11 mouse cellular contexts compared by ENCODE assay signal in the genomic region with DNA sequence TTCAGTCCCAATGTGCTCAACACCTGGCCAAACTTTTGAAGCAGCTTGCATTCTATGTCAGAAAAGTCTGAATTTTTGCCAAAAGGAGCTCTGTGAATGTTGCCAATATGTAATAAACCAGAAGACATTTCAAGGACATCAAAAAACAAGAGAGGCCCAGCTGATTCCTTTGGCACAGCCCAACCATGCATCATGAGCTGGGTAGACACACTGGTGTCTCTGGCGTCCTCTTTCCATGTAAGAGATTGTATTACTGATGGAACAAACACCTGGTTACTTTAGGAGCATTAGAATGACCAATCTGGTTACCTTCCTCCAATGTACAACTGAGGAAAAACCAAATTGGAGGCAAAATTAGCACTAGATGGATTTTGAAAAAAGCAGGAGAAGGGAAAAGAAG. TPM values are rescaled to one million over a fixed set of nuclear protein-coding genes. Genes with fewer than 3 reads are reported as not detected.
DNase-seq lines count a peak whose midpoint lies in the region; ATAC-seq and TF ChIP-seq lines count a peak whose summit lies in the region.
"Had no signal": no experiment of that assay in that cellular context is flagged by ENCODE, and none has a peak within 500 bp of the region (broad histone marks: within the 10 kb centered on the region; RNA-seq: fewer than 3 reads in every experiment).

No protein-coding gene starts in this region.

- ATAC-seq in hindbrain, embryonic 14.5 days (ENCODE audit: low FRiP score): no peak
- no peak for ATAC-seq in midbrain, embryonic 11.5 days (ENCODE audit: low FRiP score)
- ATAC-seq in CD4-positive, CD25-positive, alpha-beta regulatory T cell, adult 4 months: no peak
- no peak for ATAC-seq in erythroblast, adult 5-6 weeks (replicated peaks; ENCODE audit: low FRiP score, poor library complexity, severe bottlenecking)

- DNase-seq in NIH3T3 (ENCODE audit: low read depth): peak; percentile 20
- no peak for DNase-seq in embryonic facial prominence, embryonic 10.5 days (ENCODE audit: low spot score)
- no peak for DNase-seq in hindbrain, embryonic 14.5 days (ENCODE audit: low spot score)
- DNase-seq in midbrain, embryonic 11.5 days (ENCODE audit: low spot score, missing footprints): no peak
- DNase-seq in gastrocnemius, adult 8-10 months (ENCODE audit: low spot score in 2 of 2): no peak
- no peak for DNase-seq in lung, adult 2 months
- DNase-seq: heart, postnatal 36 days; thymus, postnatal 25 days had no signal

- no peak for TF ChIP-seq POLR2A in lung, adult 2 months (IDR thresholded peaks at IDR 0.05; ENCODE audit: borderline replicate concordance, extremely low read depth, low read depth, low read length)

- peak overlapping the region; percentile 57; the same call in 1 of the 2 replicates for H3K9ac ChIP-seq in hindbrain, embryonic 14.5 days
- H3K9ac ChIP-seq in midbrain, embryonic 11.5 days (ENCODE audit: low read length): peak overlapping the region; percentile 21; the same call in 1 of the 2 replicates

- no peak overlapping the region for H3K27ac ChIP-seq in embryonic facial prominence, embryonic 10.5 days (replicated peaks)
- peak overlapping the region; percentile 84 for H3K27ac ChIP-seq in hindbrain, embryonic 14.5 days
- H3K27ac ChIP-seq in midbrain, embryonic 11.5 days (ENCODE audit: low read depth, low read length): peak overlapping the region; percentile 21; the same call in 1 of the 2 replicates

- WGBS in embryonic facial prominence, embryonic 10.5 days: 54% methylated on average over 1 of the region's 1 CpGs
- WGBS in hindbrain, embryonic 14.5 days: 21% methylated on average over 1 of the region's 1 CpGs
- WGBS in midbrain, embryonic 11.5 days: 41% methylated on average over 1 of the region's 1 CpGs
- WGBS in lung, adult 2 months: 72% methylated on average over 1 of the region's 1 CpGs

- H3K4me1 ChIP-seq in embryonic facial prominence, embryonic 10.5 days: peaks cover 89% of the 10 kb centered on the region
- peaks cover 73% of the 10 kb centered on the region for H3K4me1 ChIP-seq in hindbrain, embryonic 14.5 days (replicated peaks; ENCODE audit: control insufficient read depth, insufficient read depth, low read length)
- H3K4me1 ChIP-seq in midbrain, embryonic 11.5 days (ENCODE audit: control insufficient read depth, insufficient read depth, low read length): peaks cover 59% of the 10 kb centered on the region
- peaks cover 12% of the 10 kb centered on the region for H3K4me1 ChIP-seq in lung, adult 2 months (ENCODE audit: control insufficient read depth, insufficient read depth, low read length)

- peaks cover 59% of the 10 kb centered on the region for H3K36me3 ChIP-seq in embryonic facial prominence, embryonic 10.5 days (replicated peaks)
- H3K36me3 ChIP-seq in hindbrain, embryonic 14.5 days (replicated peaks; ENCODE audit: control insufficient read depth, insufficient read depth): peaks cover 12% of the 10 kb centered on the region
- peaks cover under 1% of the 10 kb centered on the region; the same call in 1 of the 2 replicates for H3K36me3 ChIP-seq in midbrain, embryonic 11.5 days (ENCODE audit: control insufficient read depth, insufficient read depth, low read length)

- TF ChIP-seq CTCF in lung, adult 2 months (IDR thresholded peaks at IDR 0.05; ENCODE audit: insufficient read depth, low read length): no peak

- peak overlapping the region; percentile 78 for H3K4me2 ChIP-seq in hindbrain, embryonic 14.5 days (replicated peaks)
- peak overlapping the region; percentile 55 for H3K4me2 ChIP-seq in midbrain, embryonic 11.5 days

- H3K27me3 ChIP-seq in embryonic facial prominence, embryonic 10.5 days (replicated peaks; ENCODE audit: low read depth, poor library complexity, severe bottlenecking): no peaks in the 10 kb centered on the region
- H3K27me3 ChIP-seq in hindbrain, embryonic 14.5 days (ENCODE audit: control insufficient read depth, insufficient read depth, low read length): no peaks in the 10 kb centered on the region
- no peaks in the 10 kb centered on the region for H3K27me3 ChIP-seq in midbrain, embryonic 11.5 days (ENCODE audit: control insufficient read depth, insufficient read depth, low read length)

- no peaks in the 10 kb centered on the region for H3K9me3 ChIP-seq in embryonic facial prominence, embryonic 10.5 days
- H3K9me3 ChIP-seq in hindbrain, embryonic 14.5 days (ENCODE audit: control insufficient read depth, low read length): no peaks in the 10 kb centered on the region
- H3K9me3 ChIP-seq in midbrain, embryonic 11.5 days (ENCODE audit: control insufficient read depth, low read length): no peaks in the 10 kb centered on the region

- peak overlapping the region; percentile 99 for H3K4me3 ChIP-seq in embryonic facial prominence, embryonic 10.5 days
- peak overlapping the region; percentile 92 for H3K4me3 ChIP-seq in hindbrain, embryonic 14.5 days (replicated peaks; ENCODE audit: low read length)
- H3K4me3 ChIP-seq in midbrain, embryonic 11.5 days (ENCODE audit: low read depth, low read length): peak overlapping the region; percentile 30
- no peak overlapping the region for H3K4me3 ChIP-seq in lung, adult 2 months (replicated peaks; ENCODE audit: extremely low read depth, low read depth, low read length)

RNA-seq across cellular contexts. Expression of gene Rnd3, which starts 6.5 kb away (rescaled TPM):
- polyA plus RNA-seq in embryonic facial prominence, embryonic 10.5 days (2016; fragmentation: Nextera tagmentation; extraction: Ambion mirVana): 133 and 142 TPM in 2 replicates
- polyA plus RNA-seq in hindbrain, embryonic 14.5 days (2014; fragmentation: Nextera tagmentation; extraction: Ambion mirVana): 125 and 150 TPM in 2 replicates
- polyA plus RNA-seq in midbrain, embryonic 11.5 days (2014; fragmentation: Nextera tagmentation; extraction: Ambion mirVana): 338 and 393 TPM in 2 replicates
- polyA plus RNA-seq in CD4-positive, CD25-positive, alpha-beta regulatory T cell, adult 4 months (2017; shearing (Covaris generic)): under 1 TPM; 0.28 to 0.63 TPM
- 2.5 and 4.2 TPM in 2 replicates for total RNA-seq in erythroblast, adult 5-6 weeks (2015; ENCODE audit: low replicate concordance)
- 4.5 and 4.9 TPM in 2 replicates for total RNA-seq in erythroblast, adult 5-6 weeks (2017; ENCODE audit: low replicate concordance)
- 1 to 10 TPM; 3.2 to 4.5 (median 3.5) TPM for total RNA-seq in gastrocnemius, adult 8-10 months (2022)
- polyA plus RNA-seq in lung, adult 2 months (2012; rRNA removed): 1.3 and 4.3 TPM in 2 replicates
- total RNA-seq: MEL had no signal

Comparison
In these comparisons a context has a peak if more than half of its experiments do, and no peak if none do; other contexts are left out.
1. RNA of gene Rnd3, which starts 6.5 kb away (polyA plus RNA-seq): 338 to 393 TPM in midbrain, embryonic 11.5 days, 133 to 142 TPM in embryonic facial prominence, embryonic 10.5 days and 125 to 150 TPM in hindbrain, embryonic 14.5 days; 1.3 to 4.3 TPM in lung, adult 2 months and 0.28 to 0.63 TPM in CD4-positive, CD25-positive, alpha-beta regulatory T cell, adult 4 months; every median in the first group is over 10 times any median in the second.